Mouse (Mus musculus) lung, embryonic 16.5 days (tissue): ENCODE data around the gene Kcne2. TPM values are rescaled to one million over a fixed set of nuclear protein-coding genes. Genes with fewer than 3 reads are reported as not detected.

Experiments used
- ATAC-seq: fragments of 200-750 bp; cut with Nextera tagmentation; 2 replicates; pipeline ENCODE4 v1.8.0; 2017; ENCODE audit warnings: low read depth, mild to moderate bottlenecking, moderate library complexity
- H3K27ac ChIP-seq: fragments of 300-500 bp; sonication (generic); 2 replicates; pipeline ENCODE4 v1.5.1; 2014; ENCODE audit warnings: mild to moderate bottlenecking, control low read depth, low read length
- H3K27me3 ChIP-seq: fragments of 300-500 bp; sonication (generic); 2 replicates; pipeline ENCODE4 v1.6.1; 2014; ENCODE audit warnings: low read depth, low read length, mixed read lengths; ENCODE audit not compliant: control insufficient read depth, insufficient read depth
- H3K36me3 ChIP-seq: fragments of 300-500 bp; sonication (generic); 2 replicates; pipeline ENCODE4 v1.6.1; 2014; ENCODE audit warnings: low read length; ENCODE audit not compliant: control insufficient read depth, insufficient read depth
- H3K4me1 ChIP-seq: fragments of 300-500 bp; sonication (generic); replicated peaks from 2 replicates; pipeline ENCODE4 v1.6.1; 2014; ENCODE audit warnings: low read length, mixed read lengths; ENCODE audit not compliant: control insufficient read depth, insufficient read depth
- H3K4me2 ChIP-seq: fragments of 300-500 bp; sonication (generic); 2 replicates; pipeline ENCODE4 v1.6.1; 2014; ENCODE audit warnings: low read depth, low read length, control low read depth
- H3K4me3 ChIP-seq: fragments of 300-500 bp; sonication (generic); 2 replicates; pipeline ENCODE4 v1.5.1; 2014; ENCODE audit warnings: mild to moderate bottlenecking, low read length, control low read depth
- H3K9ac ChIP-seq: fragments of 300-500 bp; sonication (generic); 2 replicates; pipeline ENCODE4 v1.6.1; 2014; ENCODE audit warnings: low read length, control low read depth
- H3K9me3 ChIP-seq: fragments of 300-500 bp; sonication (generic); 2 replicates; pipeline ENCODE4 v1.6.1; 2016; ENCODE audit warnings: low read length; ENCODE audit not compliant: control insufficient read depth
- WGBS: fragments of 180-500 bp; shearing (Covaris S2); extraction: QIAGEN DNeasy Blood & Tissue Kit; methylation state at CpG from one replicate; pipeline ENCODE4 v1.1.7; 2014; 5-methylcytosine and 5-hydroxymethylcytosine counted together
- polyA plus RNA-seq: library from polyadenylated mRNA; unstranded; fragments of >200 nt; fragmentation: Nextera tagmentation; extraction: Ambion mirVana; gene quantifications from 2 replicates; pipeline ENCODE4 v1.2.1, GENCODE M21; 2015

Kcne2 gene
- polyA plus RNA-seq: 1.3 and 1.4 TPM in 2 replicates

GRCm38 (mm10) chr16:92292101-92292500 lies at the start of gene Kcne2:
Kcne2 (plus strand) TSS chr16:92292389.
- peaks cover 6% of the 10 kb centered on the region; the same call in 1 of the 2 replicates for H3K4me1 ChIP-seq
- 38% methylated on average over 10 of the region's 10 CpGs for WGBS
- no peak within 1 kb of the TSS for H3K4me2 ChIP-seq
- peak within 1 kb of the TSS; percentile 61 for H3K27ac ChIP-seq
- no peaks in the 10 kb centered on the region for H3K36me3 ChIP-seq
- no peaks in the 10 kb centered on the region for H3K9me3 ChIP-seq
- no peak within 1 kb of the TSS for H3K4me3 ChIP-seq
- ATAC-seq: peak; percentile 36
- H3K9ac ChIP-seq: no peak within 1 kb of the TSS
- no peaks in the 10 kb centered on the region for H3K27me3 ChIP-seq

- 33% methylated on average over 2 of the region's 2 CpGs for WGBS
- ATAC-seq: peak; percentile 77
- Histone ChIP-seq H3K9me3 (no peaks in the 10 kb centered on the region), H3K4me3 (no peak overlapping the region), H3K9ac (no peak overlapping the region), H3K4me1 (peaks cover 6% of the 10 kb centered on the region; the same call in 1 of the 2 replicates), H3K36me3 (no peaks in the 10 kb centered on the region), H3K27me3 (no peaks in the 10 kb centered on the region), H3K4me2 (no peak overlapping the region), H3K27ac (no peak overlapping the region)
Measured at GRCm38 (mm10) chr16:92245909-92246308, 46.3 kb upstream of the Kcne2 start.

- H3K4me3 ChIP-seq: no peak overlapping the region
- no peaks in the 10 kb centered on the region for H3K36me3 ChIP-seq
- no peak overlapping the region for H3K27ac ChIP-seq
- H3K9me3 ChIP-seq: no peaks in the 10 kb centered on the region
- ATAC-seq: no peak
- no peaks in the 10 kb centered on the region for H3K27me3 ChIP-seq
- no peak overlapping the region for H3K9ac ChIP-seq
- H3K4me1 ChIP-seq: peaks cover 6% of the 10 kb centered on the region; the same call in 1 of the 2 replicates
- H3K4me2 ChIP-seq: no peak overlapping the region
- WGBS: 46% methylated on average over 2 of the region's 2 CpGs
Measured at GRCm38 (mm10) chr16:92246974-92247373, 45.2 kb upstream of the Kcne2 start.

- H3K4me1 ChIP-seq: peaks cover 6% of the 10 kb centered on the region; the same call in 1 of the 2 replicates
- H3K4me2 ChIP-seq: 0 out of 2 replicates have a peak overlapping the region, but pooled peaks have one; percentile 11
- no peaks in the 10 kb centered on the region for H3K9me3 ChIP-seq
- no peak for ATAC-seq
- H3K36me3 ChIP-seq: no peaks in the 10 kb centered on the region
- H3K27ac ChIP-seq: no peak overlapping the region
- no peaks in the 10 kb centered on the region for H3K27me3 ChIP-seq
- 27% methylated on average over 11 of the region's 11 CpGs for WGBS
- no peak overlapping the region for H3K9ac ChIP-seq
- H3K4me3 ChIP-seq: no peak overlapping the region
Measured at GRCm38 (mm10) chr16:92247700-92248099, 44.5 kb upstream of the Kcne2 start.

GRCm38 (mm10) chr16:92249681-92250080 lies 42.5 kb upstream of the Kcne2 start:
- ATAC-seq: no peak
- no peak overlapping the region for H3K4me2 ChIP-seq
- H3K4me1 ChIP-seq: peaks cover 6% of the 10 kb centered on the region; the same call in 1 of the 2 replicates
- no peak overlapping the region for H3K27ac ChIP-seq
- 71% methylated on average over 3 of the region's 3 CpGs for WGBS
- H3K27me3 ChIP-seq: no peaks in the 10 kb centered on the region
- H3K4me3 ChIP-seq: no peak overlapping the region
- no peaks in the 10 kb centered on the region for H3K9me3 ChIP-seq
- H3K9ac ChIP-seq: no peak overlapping the region
- H3K36me3 ChIP-seq: no peaks in the 10 kb centered on the region

GRCm38 (mm10) chr16:92250452-92250851 lies 41.7 kb upstream of the Kcne2 start:
- no peaks in the 10 kb centered on the region for H3K36me3 ChIP-seq
- no peaks in the 10 kb centered on the region for H3K27me3 ChIP-seq
- H3K9ac ChIP-seq: no peak overlapping the region
- peaks cover 6% of the 10 kb centered on the region; the same call in 1 of the 2 replicates for H3K4me1 ChIP-seq
- no peak overlapping the region for H3K27ac ChIP-seq
- ATAC-seq: no peak
- 81% methylated on average over 5 of the region's 5 CpGs for WGBS
- no peak overlapping the region for H3K4me2 ChIP-seq
- H3K4me3 ChIP-seq: no peak overlapping the region
- H3K9me3 ChIP-seq: no peaks in the 10 kb centered on the region

- 76% methylated on average over 3 of the region's 3 CpGs for WGBS
- H3K4me2 ChIP-seq: no peak overlapping the region
Measured at GRCm38 (mm10) chr16:92254316-92254715, 37.9 kb upstream of the Kcne2 start.

GRCm38 (mm10) chr16:92267861-92268260 lies 24.3 kb upstream of the Kcne2 start:
- 0 out of 2 replicates have a peak, but pooled peaks cover 2% of the 10 kb centered on the region for H3K4me1 ChIP-seq
- 0 out of 2 replicates have a peak overlapping the region, but pooled peaks have one; percentile 9 for H3K4me3 ChIP-seq
- no peaks in the 10 kb centered on the region for H3K9me3 ChIP-seq
- peaks cover 2% of the 10 kb centered on the region; the same call in 1 of the 2 replicates for H3K27me3 ChIP-seq
- H3K9ac ChIP-seq: no peak overlapping the region
- H3K4me2 ChIP-seq: peak overlapping the region; percentile 26
- WGBS: 29% methylated on average over 12 of the region's 12 CpGs
- H3K36me3 ChIP-seq: no peaks in the 10 kb centered on the region
- peak overlapping the region; percentile 2; the same call in 1 of the 2 replicates for H3K27ac ChIP-seq
- ATAC-seq: peak; percentile 96

More at GRCm38 (mm10) chr16:92254316-92254715, 37.9 kb upstream of the Kcne2 start:
- no peaks in the 10 kb centered on the region for H3K4me1 ChIP-seq
- H3K27ac ChIP-seq: no peak overlapping the region
- no peaks in the 10 kb centered on the region for H3K9me3 ChIP-seq
- H3K27me3 ChIP-seq: no peaks in the 10 kb centered on the region
- ATAC-seq: no peak
- H3K9ac ChIP-seq: no peak overlapping the region
- H3K4me3 ChIP-seq: no peak overlapping the region
- H3K36me3 ChIP-seq: no peaks in the 10 kb centered on the region

- WGBS: 77% methylated on average over 5 of the region's 5 CpGs
- H3K36me3 ChIP-seq: no peaks in the 10 kb centered on the region
Measured at GRCm38 (mm10) chr16:92274516-92274915, 17.7 kb upstream of the Kcne2 start.

More at GRCm38 (mm10) chr16:92274516-92274915, 17.7 kb upstream of the Kcne2 start:
- Histone ChIP-seq H3K4me3 (no peak overlapping the region), H3K9me3 (no peaks in the 10 kb centered on the region), H3K9ac (no peak overlapping the region), H3K27ac (no peak overlapping the region), H3K4me1 (no peaks in the 10 kb centered on the region), H3K4me2 (no peak overlapping the region), H3K27me3 (no peaks in the 10 kb centered on the region; the same call in 1 of the 2 replicates)
- no peak for ATAC-seq
